Mouse (Mus musculus): ENCODE measurements around the gene Cpm. TPM values are rescaled to one million over a fixed set of nuclear protein-coding genes. Genes with fewer than 3 reads are reported as not detected.

Gene Cpm
- total RNA-seq (2023), result 10 to 100 TPM; 10.2 to 11.5 TPM

DNA sequence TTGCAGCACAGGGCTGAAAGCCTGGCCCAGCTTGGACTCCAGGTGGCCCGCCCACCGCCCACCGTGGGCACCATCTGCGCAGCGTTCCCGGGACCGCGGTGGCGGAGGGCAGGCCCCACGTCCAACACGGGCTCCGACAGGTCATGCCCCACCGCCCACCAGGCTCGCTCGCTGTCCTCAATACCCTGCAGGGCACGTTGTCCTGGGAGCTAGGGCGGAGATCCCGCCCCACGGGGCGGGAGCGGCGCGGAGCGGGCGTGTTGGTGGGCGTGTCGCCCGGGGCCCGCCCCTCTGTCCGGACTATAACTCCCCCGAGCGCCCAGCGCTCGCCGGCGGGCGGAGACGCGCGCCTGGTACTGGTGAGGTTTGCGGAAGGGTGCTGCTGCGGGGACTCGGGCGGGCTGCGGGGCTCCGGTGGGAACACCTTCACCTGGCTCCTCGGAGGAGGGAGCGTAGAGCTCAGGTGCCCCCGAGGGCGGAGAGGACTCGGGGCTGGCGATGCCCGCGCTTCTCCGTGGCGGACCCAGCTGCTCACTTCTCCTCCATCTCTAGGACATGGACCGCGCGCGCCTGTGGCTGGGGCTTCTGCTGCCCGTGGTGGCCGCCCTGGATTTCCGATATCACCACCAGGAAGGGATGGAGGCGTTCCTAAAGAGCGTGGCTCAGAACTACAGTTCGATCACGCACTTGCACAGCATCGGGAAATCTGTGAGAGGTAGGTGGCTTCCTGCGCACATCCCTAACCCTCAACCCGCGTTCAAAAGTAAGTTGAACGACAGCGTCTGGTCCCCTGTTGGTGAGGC, at the start of gene Cpm:
Cpm (plus strand) TSS at position 332 of the 803 bp plus-strand sequence.

DNA sequence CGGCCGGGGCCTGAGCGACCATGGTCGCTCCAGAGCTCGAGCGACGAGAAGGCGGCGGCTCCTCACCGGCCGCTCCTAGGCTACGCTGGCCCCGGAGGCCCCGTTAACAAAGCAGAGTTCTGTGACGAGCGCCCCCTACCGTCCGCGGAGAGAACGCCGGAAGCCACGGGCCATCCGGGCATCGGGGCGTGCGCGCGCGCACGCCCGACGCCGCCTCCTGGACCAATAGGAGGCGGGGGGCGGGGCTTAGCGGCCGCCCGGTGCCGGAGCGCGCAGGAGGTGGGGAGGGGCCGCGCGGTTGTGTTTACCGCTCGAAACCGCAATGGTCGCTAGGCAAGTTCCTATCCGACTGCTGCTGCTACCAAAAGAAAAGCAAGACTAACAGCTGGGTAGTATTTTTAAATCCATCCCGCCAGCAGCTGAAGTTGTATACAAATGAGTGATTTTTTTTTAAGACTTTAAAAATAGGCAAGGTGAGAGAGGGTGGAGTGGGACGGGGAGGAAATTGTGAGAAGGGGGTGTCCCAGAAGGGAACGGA, 81.4 kb downstream of the Cpm start, which contains the start of gene Mdm2:
Mdm2 (minus strand) TSS at position 155 of the 538 bp plus-strand sequence.

Other genes starting within 250 kb of the Cpm start
- gene Cpsf6, start 249.5 kb upstream of the Cpm start, total RNA-seq (2023), result 10 to 100 TPM; 96.8 to 99.9 TPM
- 100 to 1,000 TPM; 153 to 168 TPM for gene Mdm2, start 81.3 kb downstream of the Cpm start, total RNA-seq (2023)
- gene Slc35e3, start 116.9 kb downstream of the Cpm start, total RNA-seq (2023), result 10 to 100 TPM in 1 of 2 experiments, 1 to 10 TPM in 1; 8.4 to 10.6 TPM
- gene Nup107, start 163.2 kb downstream of the Cpm start, total RNA-seq (2023), result 10 to 100 TPM; 32.9 to 33.5 TPM
- 100 to 1,000 TPM; 341 to 355 TPM for gene Rap1b, start 216.5 kb downstream of the Cpm start, total RNA-seq (2023)